Mouse (Mus musculus) liver, embryonic 14.5 days (tissue): ENCODE measurements around the gene Ssr4.

Source experiments
- CTCF ChIP-seq: IDR thresholded peaks from 2 replicates; pipeline ENCODE4 v1.5.1; 2016; ENCODE audit warnings: antibody characterized with exemption, low read depth, control low read depth
- EP300 ChIP-seq: IDR thresholded peaks from 2 replicates; pipeline ENCODE4 v1.6.1; 2016; ENCODE audit warnings: antibody characterized with exemption, low read depth

DNA sequence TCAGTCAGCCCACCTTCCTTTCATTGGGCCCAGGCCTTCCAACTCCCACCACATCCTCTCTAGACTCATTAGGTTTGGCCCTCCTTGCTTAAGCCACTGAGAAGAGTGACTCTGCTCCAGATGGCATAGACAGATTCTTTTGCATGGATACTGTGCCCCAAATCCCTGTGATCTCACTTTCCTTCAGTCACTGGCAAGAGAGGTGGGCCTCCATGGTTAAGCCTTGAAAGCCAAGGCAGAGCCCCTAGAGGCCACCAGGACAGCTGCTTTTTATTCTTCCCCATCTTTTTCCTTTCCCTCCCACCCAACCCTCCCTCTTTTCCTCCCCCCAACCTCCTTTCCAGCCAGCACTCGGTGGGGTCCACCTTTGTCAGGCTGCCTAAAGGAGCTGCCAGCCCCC, 6.7 kb downstream of the Ssr4 start:
- TF ChIP-seq CTCF (no peak), EP300 (no peak)
